Mouse (Mus musculus) liver, postnatal 0 days (tissue): ENCODE measurements around the gene Sox6. TPM values are rescaled to one million over a fixed set of nuclear protein-coding genes. Genes with fewer than 3 reads are reported as not detected.

Experiments
- ATAC-seq: fragments of 200-750 bp; cut with Nextera tagmentation; 2 replicates; pipeline ENCODE4 v1.8.0; 2017; ENCODE audit warnings: mild to moderate bottlenecking, moderate library complexity
- DNase-seq: peaks from one replicate; pipeline ENCODE4 v3.0.0-alpha.2; 2016
- H3K27ac ChIP-seq: fragments of 300-500 bp; sonication (generic); 2 replicates; pipeline ENCODE4 v1.5.1; 2014; ENCODE audit warnings: antibody characterized with exemption, moderate library complexity, mild to moderate bottlenecking, low read depth
- H3K27me3 ChIP-seq: fragments of 300-500 bp; sonication (generic); 2 replicates; pipeline ENCODE4 v1.6.1; 2014; ENCODE audit warnings: low read length, control low read depth, mixed read lengths; ENCODE audit not compliant: insufficient read depth
- H3K36me3 ChIP-seq: fragments of 300-500 bp; sonication (generic); replicated peaks from 2 replicates; pipeline ENCODE4 v1.6.1; 2014; ENCODE audit warnings: mild to moderate bottlenecking, control low read depth, low read length, moderate library complexity, mixed read lengths; ENCODE audit not compliant: insufficient read depth
- H3K4me1 ChIP-seq: fragments of 300-500 bp; sonication (generic); 2 replicates; pipeline ENCODE4 v1.6.1; 2014; ENCODE audit warnings: antibody characterized with exemption, mild to moderate bottlenecking, control low read depth; ENCODE audit not compliant: insufficient read depth
- H3K4me2 ChIP-seq: fragments of 300-500 bp; sonication (generic); 2 replicates; pipeline ENCODE4 v1.6.1; 2014; ENCODE audit warnings: low read depth, mild to moderate bottlenecking, low read length, moderate library complexity, mixed read lengths
- H3K4me3 ChIP-seq: fragments of 300-500 bp; sonication (generic); 2 replicates; pipeline ENCODE4 v1.5.1; 2014; ENCODE audit warnings: low read depth, low read length
- H3K9ac ChIP-seq: fragments of 300-500 bp; sonication (generic); replicated peaks from 2 replicates; pipeline ENCODE4 v1.6.1; 2014; ENCODE audit warnings: mild to moderate bottlenecking, moderate library complexity
- H3K9me3 ChIP-seq: fragments of 300-500 bp; sonication (generic); 2 replicates; pipeline ENCODE4 v1.6.1; 2016; ENCODE audit warnings: mild to moderate bottlenecking, control low read depth, low read length, mixed read lengths
- CTCF ChIP-seq: sonication (generic); IDR thresholded peaks from 2 replicates; pipeline ENCODE4 v1.5.1; 2016; ENCODE audit warnings: antibody characterized with exemption, low read depth
- EP300 ChIP-seq: IDR thresholded peaks from 2 replicates; pipeline ENCODE4 v1.6.1; 2016; ENCODE audit warnings: antibody characterized with exemption, low read depth, mild to moderate bottlenecking
- WGBS: fragments of 180-500 bp; shearing (Covaris S2); extraction: QIAGEN DNeasy Blood & Tissue Kit; methylation state at CpG from one replicate; pipeline ENCODE4 v1.1.7; 2014; ENCODE audit not compliant: insufficient replicate concordance; 5-methylcytosine and 5-hydroxymethylcytosine counted together
- polyA plus RNA-seq: library from polyadenylated mRNA; unstranded; fragments of >200 nt; fragmentation: Nextera tagmentation; extraction: Ambion mirVana; gene quantifications from 2 replicates; pipeline ENCODE4 v1.2.1, GENCODE M21; 2015

Sox6 gene
- polyA plus RNA-seq, 1 experiment from 2014 or later = 44.4 TPM

GRCm38 (mm10) chr7:116032596-116033307, 5.8 kb downstream of the Sox6 start:
- DNase-seq (peak; percentile 70), ATAC-seq (peak; percentile 32)
- Histone ChIP-seq H3K27ac (peak overlapping the region; percentile 51), H3K36me3 (no peaks in the 10 kb centered on the region), H3K9ac (peak overlapping the region; percentile 71), H3K27me3 (peaks cover 69% of the 10 kb centered on the region), H3K9me3 (no peaks in the 10 kb centered on the region), H3K4me3 (peak overlapping the region; percentile 66), H3K4me2 (peak overlapping the region; percentile 99), H3K4me1 (peaks cover 27% of the 10 kb centered on the region)
- TF ChIP-seq EP300 = 0 out of 2 replicates have a peak, but pooled peaks have one; percentile 10
- TF ChIP-seq CTCF = peak; percentile 90
- WGBS = 0% methylated on average over 11 of the region's 11 CpGs

- Histone ChIP-seq H3K9me3 (no peaks in the 10 kb centered on the region), H3K27ac (peak overlapping the region; percentile 51), H3K4me1 (peaks cover 27% of the 10 kb centered on the region), H3K27me3 (peaks cover 61% of the 10 kb centered on the region), H3K4me2 (peak overlapping the region; percentile 99), H3K9ac (peak overlapping the region; percentile 71), H3K4me3 (peak overlapping the region; percentile 66), H3K36me3 (no peaks in the 10 kb centered on the region)
- WGBS = 2% methylated on average over 65 of the region's 65 CpGs
- peak; percentile 81 for ATAC-seq
- peak; percentile 80 for DNase-seq
- no peak for TF ChIP-seq CTCF
- TF ChIP-seq EP300 = no peak
These were observed 6.6 kb downstream of the Sox6 start for GRCm38 (mm10) chr7:116031718-116032595.

- H3K4me3 ChIP-seq = peak overlapping the region; percentile 66
- 1% methylated on average over 14 of the region's 14 CpGs for WGBS
- H3K9ac ChIP-seq = peak overlapping the region; percentile 71
- peak overlapping the region; percentile 51 for H3K27ac ChIP-seq
- no peaks in the 10 kb centered on the region for H3K9me3 ChIP-seq
- H3K27me3 ChIP-seq = peaks cover 55% of the 10 kb centered on the region
- TF ChIP-seq EP300 (no peak), CTCF (no peak)
- ATAC-seq (no peak), DNase-seq (peak; percentile 30)
- H3K4me2 ChIP-seq = peak overlapping the region; percentile 99
- H3K36me3 ChIP-seq = no peaks in the 10 kb centered on the region
- H3K4me1 ChIP-seq = peaks cover 27% of the 10 kb centered on the region
These were observed 7.2 kb downstream of the Sox6 start for GRCm38 (mm10) chr7:116031388-116031717.

GRCm38 (mm10) chr7:116030597-116031387, 7.8 kb downstream of the Sox6 start:
- Histone ChIP-seq H3K27ac (no peak overlapping the region), H3K27me3 (peaks cover 50% of the 10 kb centered on the region)
- ATAC-seq = no peak

GRCm38 (mm10) chr7:116029991-116030390, 8.6 kb downstream of the Sox6 start:
- Histone ChIP-seq H3K4me1 (peaks cover 27% of the 10 kb centered on the region), H3K9me3 (no peaks in the 10 kb centered on the region), H3K36me3 (no peaks in the 10 kb centered on the region), H3K27ac (no peak overlapping the region), H3K4me2 (no peak overlapping the region), H3K27me3 (peaks cover 42% of the 10 kb centered on the region), H3K4me3 (no peak overlapping the region), H3K9ac (no peak overlapping the region)
- DNase-seq (no peak), ATAC-seq (no peak)
- TF ChIP-seq EP300 (no peak), CTCF (no peak)
- 86% methylated on average over 3 of the region's 3 CpGs for WGBS

More at GRCm38 (mm10) chr7:116030597-116031387, 7.8 kb downstream of the Sox6 start:
- Histone ChIP-seq H3K36me3 (no peaks in the 10 kb centered on the region), H3K4me1 (peaks cover 27% of the 10 kb centered on the region), H3K4me2 (peak overlapping the region; percentile 99), H3K9me3 (no peaks in the 10 kb centered on the region), H3K4me3 (peak overlapping the region; percentile 66), H3K9ac (peak overlapping the region; percentile 71)
- TF ChIP-seq CTCF (no peak), EP300 (no peak)
- no peak for DNase-seq
- WGBS = 39% methylated on average over 26 of the region's 26 CpGs

GRCm38 (mm10) chr7:116002726-116003125, 35.9 kb downstream of the Sox6 start:
- 83% methylated on average over 4 of the region's 4 CpGs for WGBS
- no peak for TF ChIP-seq EP300
- no peak for TF ChIP-seq CTCF
- ATAC-seq = no peak

More at GRCm38 (mm10) chr7:116002726-116003125, 35.9 kb downstream of the Sox6 start:
- Histone ChIP-seq H3K27ac (no peak overlapping the region), H3K4me2 (no peak overlapping the region), H3K9me3 (no peaks in the 10 kb centered on the region), H3K27me3 (no peaks in the 10 kb centered on the region), H3K9ac (no peak overlapping the region), H3K4me1 (no peaks in the 10 kb centered on the region), H3K36me3 (no peaks in the 10 kb centered on the region), H3K4me3 (no peak overlapping the region)
- no peak for DNase-seq
